Mouse (Mus musculus) E14TG2a.4 (cell line): Measurements from ENCODE around the gene Dnah7b.

Experiments used
- CTCF ChIP-seq: conservative IDR thresholded peaks from 2 replicates; pipeline ENCODE4 v1.5.1; 2014; ENCODE audit warnings: low read length
- NANOG ChIP-seq: IDR thresholded peaks from 2 replicates; pipeline ENCODE4 v1.6.1; 2014; ENCODE audit warnings: borderline replicate concordance, low read length, mixed read lengths
- POU5F1 ChIP-seq: IDR thresholded peaks from 2 replicates; pipeline ENCODE4 v1.6.1; 2014; ENCODE audit warnings: low read length, borderline replicate concordance

GRCm38 (mm10) chr1:46408324-46409115 is 342.4 kb downstream of the Dnah7b start:
- TF ChIP-seq CTCF (no peak), POU5F1 (no peak), NANOG (no peak)
